Mouse (Mus musculus) lung, adult 2 months (tissue): ENCODE results near the gene Trpm2. TPM values are rescaled to one million over a fixed set of nuclear protein-coding genes. Genes with fewer than 3 reads are reported as not detected.

Experiments
- DNase-seq: peaks from one replicate; pipeline ENCODE4 v3.0.0; 2022
- H3K4me1 ChIP-seq: fragments of 200-500 bp; 2 replicates; pipeline ENCODE4 v1.6.1; 2011; ENCODE audit warnings: low read length; ENCODE audit not compliant: control insufficient read depth, insufficient read depth
- H3K4me3 ChIP-seq: fragments of 200-500 bp; replicated peaks from 2 replicates; pipeline ENCODE3; 2011; ENCODE audit warnings: low read depth, mild to moderate bottlenecking, control low read depth, low read length; ENCODE audit errors: extremely low read depth
- CTCF ChIP-seq: fragments of 200-500 bp; IDR thresholded peaks from 2 replicates; pipeline ENCODE4 v1.5.1; 2011; ENCODE audit warnings: mild to moderate bottlenecking, low read length, control low read depth; ENCODE audit not compliant: insufficient read depth
- POLR2A ChIP-seq: fragments of 200-500 bp; IDR thresholded peaks from 2 replicates; pipeline ENCODE4 v1.6.1; 2011; ENCODE audit warnings: low read depth, mild to moderate bottlenecking, control low read depth, low read length, borderline replicate concordance; ENCODE audit errors: extremely low read depth
- WGBS: fragments of 180-500 bp; shearing (Covaris S2); methylation state at CpG from one replicate; pipeline ENCODE4 v1.1.7; 2018; 5-methylcytosine and 5-hydroxymethylcytosine counted together
- polyA plus RNA-seq: library from polyadenylated mRNA; depleted of rRNA; stranded (reverse); fragments of >200 nt; gene quantifications from 2 replicates; pipeline ENCODE4 v1.2.3, GENCODE M21; 2012

The Trpm2 gene
- polyA plus RNA-seq, 1 experiment: 3.9 TPM

DNA sequence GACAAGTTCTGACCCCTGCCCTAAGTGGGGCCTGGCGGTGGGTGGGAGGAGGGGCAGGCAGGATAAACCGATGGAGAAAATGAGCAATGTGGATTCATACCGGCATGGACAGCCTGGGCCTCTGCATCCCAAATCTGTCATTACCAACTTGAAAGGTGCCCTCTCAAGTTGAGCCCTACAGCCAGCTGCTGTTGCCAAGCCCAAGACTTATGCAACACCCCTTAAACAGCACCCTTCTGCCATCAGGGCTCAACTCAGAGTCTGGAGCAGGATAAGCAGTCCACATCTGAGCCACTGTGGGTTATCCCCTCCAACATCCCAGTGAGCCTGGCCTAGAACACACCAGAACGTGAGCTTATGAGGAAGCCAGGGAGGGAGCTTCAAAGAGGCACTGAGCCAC is 57.1 kb downstream of the Trpm2 start:
- TF ChIP-seq POLR2A: no peak
- no peak for DNase-seq
- 69% methylated on average over 4 of the region's 4 CpGs for WGBS
- Histone ChIP-seq H3K4me1 (no peaks in the 10 kb centered on the region), H3K4me3 (no peak overlapping the region)

DNA sequence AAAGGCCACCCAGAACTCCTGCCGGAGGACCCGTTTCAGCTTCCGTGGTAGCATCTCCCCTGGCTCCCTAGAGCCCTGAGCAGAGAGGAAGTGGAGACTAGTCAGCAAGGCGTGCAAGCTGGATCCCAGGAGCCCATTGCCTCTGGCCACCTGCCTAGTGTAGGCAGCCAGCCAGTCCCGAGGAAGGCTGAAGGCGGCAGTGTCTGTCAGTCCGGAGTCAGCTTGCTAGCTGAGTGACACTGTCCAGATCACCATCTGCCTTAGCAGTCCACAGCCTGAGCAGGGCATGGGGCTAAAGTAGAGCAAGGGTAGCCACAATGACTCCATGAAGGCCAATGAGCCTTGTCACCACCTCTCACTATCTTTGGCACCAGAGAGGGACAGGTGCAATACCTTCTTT is 57.8 kb downstream of the Trpm2 start:
- TF ChIP-seq CTCF (no peak), POLR2A (no peak)
- Histone ChIP-seq H3K4me3 (no peak overlapping the region), H3K4me1 (no peaks in the 10 kb centered on the region)
- DNase-seq: no peak
- 48% methylated on average over 7 of the region's 7 CpGs for WGBS

DNA sequence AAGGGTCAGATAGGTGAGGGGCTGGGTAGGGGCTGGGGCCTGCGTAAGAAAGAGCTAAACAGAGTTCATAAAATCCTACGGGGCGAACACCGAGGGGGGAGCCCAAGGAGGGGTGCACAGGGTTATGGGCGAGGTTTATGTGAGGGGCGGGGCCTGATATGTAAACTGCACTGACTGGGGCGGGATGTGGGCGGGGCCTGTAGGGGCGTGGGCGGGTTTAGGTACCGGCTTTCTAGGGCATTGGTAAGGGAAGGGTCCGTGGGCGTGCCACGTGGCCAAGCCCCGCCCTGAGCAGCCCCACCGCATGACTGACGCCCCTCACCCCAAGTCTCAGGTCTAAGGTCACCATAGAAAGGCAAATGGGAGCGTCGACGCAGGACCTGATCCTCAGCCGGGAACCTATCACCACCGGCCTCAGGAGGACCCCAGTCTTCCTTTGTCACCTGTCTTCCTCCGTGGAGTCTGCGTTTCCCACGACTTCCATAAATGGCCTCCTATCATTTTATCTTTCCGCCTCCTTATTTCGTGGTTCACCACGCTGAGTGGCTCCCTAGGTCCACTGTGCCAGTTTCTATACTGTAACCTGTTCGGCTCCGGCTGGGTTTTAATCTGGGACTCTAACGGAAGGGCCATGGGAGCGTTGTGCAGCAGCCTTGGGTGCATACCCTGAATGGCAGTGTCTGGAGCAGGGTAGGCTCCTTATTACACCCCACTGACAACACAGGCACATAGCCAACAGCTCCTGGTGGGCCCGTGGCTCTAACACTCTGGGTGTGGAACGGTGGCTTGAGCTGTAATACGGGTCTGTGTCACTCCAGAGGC is 67.3 kb downstream of the Trpm2 start:
- DNase-seq: no peak
- peaks cover 7% of the 10 kb centered on the region for H3K4me1 ChIP-seq
- no peak for TF ChIP-seq POLR2A
- no peak for TF ChIP-seq CTCF
- peak overlapping the region; percentile 57 for H3K4me3 ChIP-seq
- WGBS: 4% methylated on average over 35 of the region's 35 CpGs

DNA sequence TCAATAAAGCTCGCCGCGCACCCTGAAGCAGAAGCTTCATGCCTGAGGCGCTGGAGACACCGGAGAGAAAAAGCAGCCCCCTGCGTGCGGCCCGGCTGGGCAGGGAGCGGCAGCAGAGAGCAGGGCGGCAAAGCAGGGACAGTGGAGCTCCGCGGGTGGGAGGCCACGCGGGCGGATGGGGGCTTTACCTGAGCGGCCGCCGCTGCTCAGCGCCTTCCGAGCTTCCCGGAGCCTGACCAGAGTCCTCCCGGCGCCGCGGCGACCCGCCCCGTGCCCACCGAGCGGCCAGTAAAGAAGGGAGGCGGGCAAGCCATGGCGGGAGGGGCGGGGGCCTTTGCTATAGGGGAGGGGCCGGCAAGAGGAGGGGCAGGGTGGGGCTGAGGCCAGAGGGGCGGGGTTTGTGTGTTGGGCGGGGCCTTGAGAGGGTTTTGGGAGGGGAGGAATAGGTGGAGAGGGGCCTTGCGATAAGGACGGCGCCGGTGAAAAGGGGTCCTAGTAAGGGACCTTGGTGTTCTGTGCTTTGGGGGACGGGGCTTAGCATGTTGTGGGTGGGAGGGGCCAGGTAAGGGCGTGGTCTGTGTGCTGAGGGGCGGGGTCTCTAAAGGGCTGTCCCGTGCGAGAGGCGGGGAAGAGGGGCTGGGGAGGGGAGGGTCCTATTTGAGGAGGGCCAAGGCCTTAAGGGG is 68.0 kb downstream of the Trpm2 start, which contains the start of gene Lrrc3:
TSS of gene Lrrc3 (minus strand) at position 326 of the 683 bp plus-strand sequence.
- WGBS: under 1% methylated on average over 44 of the region's 46 CpGs
- TF ChIP-seq CTCF (no peak), POLR2A (no peak)
- DNase-seq: peak; percentile 37

DNA sequence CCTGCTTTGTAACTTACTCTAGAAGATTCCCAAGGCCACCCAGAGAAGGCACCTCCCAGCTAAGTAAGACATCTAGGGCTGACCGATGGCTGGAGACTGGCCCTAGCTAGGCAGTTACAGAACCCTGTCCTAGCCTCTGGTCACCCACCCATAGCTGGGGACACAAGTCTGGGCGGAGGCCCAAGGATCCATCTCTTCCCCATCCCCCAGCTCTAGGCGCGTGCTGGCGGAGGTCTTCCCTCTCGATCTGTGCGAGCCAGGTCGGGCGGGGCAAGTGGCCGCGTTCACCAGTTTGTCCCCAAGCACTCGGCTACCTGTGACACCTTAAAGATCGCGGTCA is 68.5 kb downstream of the Trpm2 start:
- TF ChIP-seq POLR2A (no peak), CTCF (no peak)
- no peak for DNase-seq
- Histone ChIP-seq H3K4me1 (peaks cover 7% of the 10 kb centered on the region), H3K4me3 (peak overlapping the region; percentile 57)
- WGBS: 3% methylated on average over 14 of the region's 14 CpGs

More for the DNA sequence above, 68.0 kb downstream of the Trpm2 start, which contains the start of gene Lrrc3:
- peaks cover 7% of the 10 kb centered on the region for H3K4me1 ChIP-seq
- peak within 1 kb of the TSS; percentile 57 for H3K4me3 ChIP-seq

DNA sequence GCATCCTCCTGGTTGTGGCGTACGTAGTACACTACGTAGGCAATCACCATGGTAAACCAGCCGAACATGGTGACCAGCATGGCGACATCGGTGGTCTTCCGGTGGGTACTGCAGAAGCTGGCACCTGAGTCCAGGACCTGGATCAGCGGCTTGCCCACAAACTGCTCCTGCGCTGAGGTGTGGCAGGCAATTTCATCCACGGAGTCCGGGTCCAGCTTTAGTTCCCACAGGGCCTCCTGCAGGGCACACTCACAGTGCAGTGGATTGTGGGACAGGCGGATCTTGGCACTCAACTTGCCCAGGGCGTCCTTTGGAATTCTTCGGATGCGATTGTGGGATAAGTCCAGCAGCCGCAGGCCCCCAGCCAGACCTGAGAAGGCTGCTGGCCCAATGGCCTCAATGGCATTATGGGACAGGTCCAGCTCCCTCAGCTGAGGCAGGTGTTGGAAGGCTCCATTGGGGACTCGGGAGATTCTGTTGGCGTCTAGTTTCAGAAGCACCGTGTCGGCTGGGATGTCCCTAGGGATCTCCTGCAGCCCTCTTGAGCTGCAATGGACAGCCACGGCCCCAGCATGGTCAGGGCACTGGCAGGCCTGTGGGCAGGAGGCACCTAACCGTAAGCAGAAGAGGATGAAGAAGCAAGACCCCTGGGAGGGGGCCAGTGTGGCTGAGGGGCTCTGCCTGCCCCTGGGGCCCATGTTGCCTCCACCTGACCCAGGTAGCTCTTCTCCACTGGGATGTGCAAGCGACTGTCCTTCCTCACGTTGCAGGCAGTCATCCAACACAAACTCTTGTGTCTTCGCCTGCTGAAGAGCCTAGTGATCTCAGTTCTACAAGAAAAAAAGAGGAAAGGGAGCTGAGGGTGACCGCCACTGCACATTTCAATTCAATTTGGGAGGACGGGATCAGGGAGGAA is 69.2 kb downstream of the Trpm2 start:
- no peak overlapping the region for H3K4me3 ChIP-seq
- TF ChIP-seq POLR2A (no peak), CTCF (no peak)
- WGBS: 87% methylated on average over 27 of the region's 27 CpGs
- no peak for DNase-seq
- H3K4me1 ChIP-seq: peaks cover 7% of the 10 kb centered on the region

DNA sequence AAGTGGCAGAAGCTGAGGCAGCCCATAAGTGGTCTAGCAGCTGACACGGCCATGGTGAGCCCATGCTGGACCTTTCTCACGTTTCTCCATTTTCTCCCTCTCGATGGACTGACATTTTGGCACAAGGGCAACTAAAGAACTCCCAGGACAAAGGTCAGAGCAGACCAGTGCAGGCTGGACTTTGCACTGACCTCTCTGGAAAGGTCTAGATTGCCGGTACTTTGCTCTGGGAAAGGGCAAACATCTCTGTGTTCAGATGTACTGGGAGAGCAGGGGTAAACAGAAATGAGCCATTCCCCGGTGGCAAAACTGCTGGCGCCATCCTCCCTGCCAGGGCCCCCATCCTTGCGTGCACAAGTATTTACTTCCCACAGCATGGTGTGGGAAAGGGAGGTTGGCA is 70.2 kb downstream of the Trpm2 start:
- Histone ChIP-seq H3K4me1 (peaks cover 7% of the 10 kb centered on the region), H3K4me3 (no peak overlapping the region)
- WGBS: 64% methylated on average over 7 of the region's 7 CpGs
- no peak for DNase-seq
- TF ChIP-seq POLR2A: no peak

DNA sequence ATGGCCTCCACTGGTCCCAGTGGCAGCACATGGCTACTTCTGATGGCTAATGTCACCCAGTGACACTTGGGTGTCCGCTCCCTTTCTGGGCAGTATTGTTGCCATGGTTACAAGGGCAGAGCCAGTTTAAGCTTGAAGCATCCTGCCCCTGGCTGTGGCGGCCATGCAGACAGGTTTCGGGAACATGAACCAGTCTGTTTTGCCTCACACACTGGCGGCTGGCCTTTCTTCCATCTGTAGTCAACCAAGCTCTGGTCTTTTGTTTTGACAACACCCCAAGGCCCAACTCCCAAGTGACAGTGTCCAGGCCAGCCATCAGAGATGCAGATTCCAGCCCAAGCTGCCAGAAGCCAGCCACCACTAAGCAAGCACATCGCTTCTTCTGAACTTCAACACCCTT is 74.8 kb downstream of the Trpm2 start:
- DNase-seq: no peak
- 71% methylated on average over 5 of the region's 5 CpGs for WGBS
- Histone ChIP-seq H3K4me3 (no peak overlapping the region), H3K4me1 (no peaks in the 10 kb centered on the region)
- no peak for TF ChIP-seq POLR2A

DNA sequence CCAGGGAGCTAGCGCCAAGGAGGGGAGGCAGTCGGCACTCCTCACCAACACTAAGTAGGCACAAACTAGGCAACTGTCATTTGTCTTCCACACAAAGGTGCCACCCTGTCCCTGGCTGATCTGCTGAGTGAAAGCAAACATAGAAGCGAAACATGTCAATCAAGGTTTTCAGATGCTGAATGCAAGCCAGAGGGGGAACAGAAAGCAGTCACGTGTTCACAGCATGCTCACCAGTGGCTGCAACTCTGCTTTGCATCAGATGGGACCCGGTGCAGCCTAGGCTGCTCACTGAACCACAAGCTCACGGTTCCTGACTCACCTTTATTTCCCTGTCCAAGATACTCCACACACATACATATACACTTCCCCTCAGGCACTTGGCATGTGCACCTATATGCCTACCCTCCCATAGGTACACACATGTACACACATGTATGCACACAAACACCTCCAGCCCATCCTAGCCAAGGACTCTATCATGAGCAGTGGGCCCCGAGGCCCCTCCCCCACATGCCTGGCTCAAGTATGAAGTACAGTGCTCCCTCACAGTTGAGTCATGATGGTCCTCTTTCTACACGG is 79.3 kb downstream of the Trpm2 start:
- no peaks in the 10 kb centered on the region for H3K4me1 ChIP-seq
- DNase-seq: no peak
- H3K4me3 ChIP-seq: no peak overlapping the region
- no peak for TF ChIP-seq CTCF
- TF ChIP-seq POLR2A: no peak
- WGBS: 72% methylated on average over 8 of the region's 8 CpGs
